Mouse (Mus musculus) MEL (cell line): ENCODE measurements at regions not wholly inside any gene's neighbourhood (a gene's known extent, or its start where the extent isn't known, plus 50 kb on each side); places are given as distances from the start of the nearest gene placed in this dataset.

ENCODE experiments used
- DNase-seq: peaks from one replicate; pipeline ENCODE4 v3.0.0; 2011; ENCODE audit warnings: low read depth, low spot score
- H3K27ac ChIP-seq: 2 replicates; pipeline ENCODE4 v1.5.1; 2012; ENCODE audit warnings: low read depth, mild to moderate bottlenecking, control low read depth, low read length, moderate library complexity; ENCODE audit not compliant: control insufficient read depth
- H3K27me3 ChIP-seq, 2 experiments: fragments of 150-350 bp in 1 of 2; sonication (generic) in 1 of 2; 2 replicates each; pipeline ENCODE4 v1.6.1; 2012; ENCODE audit warnings: low read length in 2 of 2, mild to moderate bottlenecking in 2 of 2, improper control_type of control experiment in 1 of 2, moderate library complexity in 1 of 2; ENCODE audit not compliant: insufficient read depth in 2 of 2, control insufficient read depth in 1 of 2
- H3K36me3 ChIP-seq, 2 experiments: 2 replicates each; pipeline ENCODE4 v1.6.1; 2012 to 2014; ENCODE audit warnings: low read length in 2 of 2, improper control_type of control experiment in 1 of 2, inconsistent platforms in 1 of 2, mild to moderate bottlenecking in 1 of 2; ENCODE audit not compliant: insufficient read depth in 2 of 2, control insufficient read depth in 1 of 2
- H3K4me1 ChIP-seq, 2 experiments: fragments of 150-350 bp in 1 of 2; sonication (generic) in 1 of 2; 2 replicates each; pipeline ENCODE4 v1.6.1; 2012; ENCODE audit warnings: low read length in 2 of 2, improper control_type of control experiment in 1 of 2, mild to moderate bottlenecking in 1 of 2; ENCODE audit not compliant: insufficient read depth in 2 of 2, control insufficient read depth in 1 of 2
- H3K4me3 ChIP-seq, 2 experiments: fragments of 150-350 bp in 1 of 2; sonication (generic) in 1 of 2; 2 replicates each; pipeline ENCODE4 v1.5.1; 2012; ENCODE audit warnings: low read depth in 2 of 2, low read length in 2 of 2, mild to moderate bottlenecking in 2 of 2, moderate library complexity in 2 of 2, control low read depth in 1 of 2, improper control_type of control experiment in 1 of 2; ENCODE audit not compliant: control insufficient read depth in 1 of 2, insufficient read depth in 1 of 2
- H3K79me2 ChIP-seq: 2 replicates; pipeline ENCODE4 v1.6.1; 2012; ENCODE audit warnings: mild to moderate bottlenecking, low read length, moderate library complexity; ENCODE audit not compliant: control insufficient read depth, poor library complexity, insufficient read depth
- H3K9ac ChIP-seq: 2 replicates; pipeline ENCODE4 v1.6.1; 2012; ENCODE audit warnings: low read depth, mild to moderate bottlenecking, control low read depth, low read length, moderate library complexity; ENCODE audit not compliant: control insufficient read depth, poor library complexity, severe bottlenecking
- H3K9me3 ChIP-seq: fragments of 150-350 bp; sonication (generic); replicated peaks from 2 replicates; pipeline ENCODE4 v1.6.1; 2012; ENCODE audit warnings: mild to moderate bottlenecking, low read length, improper control_type of control experiment, moderate library complexity; ENCODE audit not compliant: insufficient read depth
- BHLHE40 ChIP-seq: IDR thresholded peaks from 2 replicates; pipeline ENCODE4 v1.6.1; 2012; ENCODE audit warnings: low read depth, mild to moderate bottlenecking, inconsistent platforms, low read length, improper control_type of control experiment, borderline replicate concordance
- CHD2 ChIP-seq: IDR thresholded peaks from 2 replicates; pipeline ENCODE4 v1.6.1; 2011; ENCODE audit warnings: low read length, improper control_type of control experiment
- E2F4 ChIP-seq: IDR thresholded peaks from 2 replicates; pipeline ENCODE4 v1.6.1; 2011; ENCODE audit warnings: low read depth, low read length, improper control_type of control experiment, borderline replicate concordance
- GABPA ChIP-seq: IDR thresholded peaks from 2 replicates; pipeline ENCODE4 v1.6.1; 2012; ENCODE audit warnings: low read depth, mild to moderate bottlenecking, inconsistent platforms, low read length, improper control_type of control experiment, moderate library complexity
- JUND ChIP-seq: IDR thresholded peaks from 2 replicates; pipeline ENCODE4 v1.6.1; 2011; ENCODE audit warnings: low read depth, mild to moderate bottlenecking, improper control_type of control experiment, low read length
- KAT2A ChIP-seq: conservative IDR thresholded peaks from 2 replicates; pipeline ENCODE4 v1.6.1; 2012; ENCODE audit warnings: low read depth, low read length, improper control_type of control experiment, inconsistent platforms
- MAZ ChIP-seq: IDR thresholded peaks from 2 replicates; pipeline ENCODE4 v1.6.1; 2012; ENCODE audit warnings: low read depth, mild to moderate bottlenecking, inconsistent platforms, low read length, improper control_type of control experiment
- MYC ChIP-seq: IDR thresholded peaks from 2 replicates; pipeline ENCODE4 v1.6.1; 2011; ENCODE audit warnings: low read depth, mild to moderate bottlenecking, low read length, improper control_type of control experiment, moderate library complexity
- POLR2A ChIP-seq, 2 experiments: IDR thresholded peaks; 2 replicates each; pipeline ENCODE4 v1.6.1; 2011 to 2012; ENCODE audit warnings: low read length in 2 of 2, mild to moderate bottlenecking in 2 of 2, control low read depth in 1 of 2, improper control_type of control experiment in 1 of 2, low read depth in 1 of 2, moderate library complexity in 1 of 2; ENCODE audit not compliant: control insufficient read depth in 1 of 2, insufficient read depth in 1 of 2, poor library complexity in 1 of 2
- POLR2AphosphoS2 ChIP-seq: IDR thresholded peaks from 2 replicates; pipeline ENCODE4 v1.6.1; 2011; ENCODE audit warnings: low read length, improper control_type of control experiment
- POLR2AphosphoS5 ChIP-seq: IDR thresholded peaks from 2 replicates; pipeline ENCODE4 v1.6.1; 2012; ENCODE audit warnings: low read depth, borderline replicate concordance, mild to moderate bottlenecking, inconsistent platforms, low read length, moderate library complexity, mixed read lengths
- RCOR1 ChIP-seq: IDR thresholded peaks from 2 replicates; pipeline ENCODE4 v1.6.1; 2012; ENCODE audit warnings: low read depth, mild to moderate bottlenecking, inconsistent platforms, low read length, improper control_type of control experiment
- SIN3A ChIP-seq: IDR thresholded peaks from 2 replicates; pipeline ENCODE4 v1.6.1; 2012; ENCODE audit warnings: low read length, improper control_type of control experiment, inconsistent platforms
- TAL1 ChIP-seq: IDR thresholded peaks from 2 replicates; pipeline ENCODE4 v1.6.1; 2012; ENCODE audit warnings: mild to moderate bottlenecking, inconsistent platforms, low read length, moderate library complexity, mixed read lengths
- TBP ChIP-seq: IDR thresholded peaks from 2 replicates; pipeline ENCODE4 v1.8.0; 2011; ENCODE audit warnings: low read depth, low read length, improper control_type of control experiment
- TCF12 ChIP-seq: IDR thresholded peaks from 2 replicates; pipeline ENCODE4 v1.6.1; 2014; ENCODE audit warnings: low read depth, mild to moderate bottlenecking, inconsistent platforms, low read length, improper control_type of control experiment, moderate library complexity
- USF1 ChIP-seq: IDR thresholded peaks from 2 replicates; pipeline ENCODE4 v1.6.1; 2014; ENCODE audit warnings: low read depth, mild to moderate bottlenecking, inconsistent platforms, low read length, improper control_type of control experiment, moderate library complexity
- ZC3H11A ChIP-seq: IDR thresholded peaks from 2 replicates; pipeline ENCODE4 v1.6.1; 2012; ENCODE audit warnings: low read depth, mild to moderate bottlenecking, inconsistent platforms, low read length, improper control_type of control experiment
- ZMIZ1 ChIP-seq: IDR thresholded peaks from 2 replicates; pipeline ENCODE4 v1.6.1; 2012; ENCODE audit warnings: low read depth, mild to moderate bottlenecking, inconsistent platforms, low read length, improper control_type of control experiment, moderate library complexity
- ZNF384 ChIP-seq: IDR thresholded peaks from 2 replicates; pipeline ENCODE4 v1.6.1; 2012; ENCODE audit warnings: low read depth, mild to moderate bottlenecking, inconsistent platforms, low read length, improper control_type of control experiment

DNA sequence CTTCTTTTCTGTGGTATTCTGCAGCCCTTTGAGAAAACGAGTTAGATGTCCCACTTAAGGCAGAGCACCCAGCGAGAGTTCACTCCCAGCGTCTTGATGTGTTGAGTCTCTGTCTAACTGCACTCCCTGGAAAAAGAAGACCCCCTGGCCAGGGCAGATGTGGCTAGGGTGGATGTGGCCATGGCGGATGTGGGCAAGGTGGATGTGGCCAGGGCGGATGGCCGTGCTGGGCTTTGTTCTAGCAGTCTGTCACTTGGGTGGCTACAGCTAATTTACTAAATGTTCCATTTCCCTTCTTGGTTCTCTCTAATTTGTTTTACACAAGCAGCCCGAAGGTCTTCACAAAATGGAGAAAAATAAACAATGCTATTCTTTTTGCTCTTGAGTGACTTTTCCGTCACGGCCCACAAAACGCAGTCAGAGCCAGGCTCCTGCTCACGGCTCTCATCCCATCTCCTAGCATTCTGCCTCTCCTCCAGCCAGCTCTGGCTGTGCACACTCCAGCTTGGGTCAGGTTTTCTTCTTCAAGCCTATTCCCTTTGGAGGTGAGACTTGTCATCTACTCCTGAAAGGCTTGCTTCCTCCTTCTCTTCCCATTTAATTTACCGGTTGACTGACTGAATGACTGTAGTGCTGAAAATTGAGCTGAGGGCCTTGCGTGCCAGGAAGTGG is 173.4 kb upstream of the Ccdc122 start:
- H3K36me3 ChIP-seq, result no peaks in the 10 kb centered on the region
- no peaks in the 10 kb centered on the region for H3K79me2 ChIP-seq
- no peak overlapping the region for H3K4me3 ChIP-seq
- H3K4me1 ChIP-seq, result no peaks in the 10 kb centered on the region
- no peak overlapping the region for H3K27ac ChIP-seq
- TF ChIP-seq TAL1 (no peak), E2F4 (no peak), GABPA (no peak), MAZ (no peak), JUND (no peak), MYC (no peak), CHD2 (no peak), POLR2A (IDR thresholded peaks at IDR 0.05; ENCODE audit: control insufficient read depth in 1 of 2, insufficient read depth in 1 of 2, low read depth in 1 of 2, low read length in 2 of 2, poor library complexity in 1 of 2) (no peak), ZNF384 (no peak), SIN3A (no peak), KAT2A (no peak), ZMIZ1 (no peak), USF1 (no peak), TCF12 (no peak), POLR2AphosphoS2 (no peak), BHLHE40 (no peak), POLR2AphosphoS5 (no peak)
- H3K9me3 ChIP-seq, result no peaks in the 10 kb centered on the region
- DNase-seq, result no peak
- no peaks in the 10 kb centered on the region for H3K27me3 ChIP-seq
- no peak overlapping the region for H3K9ac ChIP-seq

DNA sequence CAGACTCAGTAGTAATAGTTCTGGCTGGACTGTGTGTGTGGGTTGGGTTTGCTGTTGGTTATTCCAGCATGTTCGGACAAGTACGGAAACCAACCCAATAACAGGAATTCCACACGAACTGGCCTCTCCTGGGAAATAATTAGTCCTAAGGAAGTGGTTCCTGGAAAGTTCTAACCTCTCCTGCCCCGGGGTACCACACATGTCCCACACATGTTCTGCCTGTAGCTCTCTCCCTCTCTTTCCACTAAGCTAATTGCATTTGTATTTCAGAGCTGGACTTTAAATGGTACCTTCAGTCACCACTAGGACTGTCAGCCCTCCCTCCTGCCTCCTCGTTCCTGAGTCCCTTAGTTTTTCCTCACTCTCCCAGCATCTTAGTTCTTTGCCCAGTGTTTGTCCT is 178.2 kb upstream of the Ccdc122 start:
- H3K4me3 ChIP-seq, result no peak overlapping the region
- H3K4me1 ChIP-seq, result no peaks in the 10 kb centered on the region
- no peak overlapping the region for H3K27ac ChIP-seq
- no peak overlapping the region for H3K9ac ChIP-seq
- no peaks in the 10 kb centered on the region for H3K36me3 ChIP-seq
- H3K9me3 ChIP-seq, result no peaks in the 10 kb centered on the region
- H3K27me3 ChIP-seq, result no peaks in the 10 kb centered on the region; a peak in 1 of 4 replicates
- H3K79me2 ChIP-seq, result no peaks in the 10 kb centered on the region
- no peak for TF ChIP-seq RCOR1
- no peak for TF ChIP-seq TCF12
- no peak for TF ChIP-seq TBP
- TF ChIP-seq ZC3H11A, result no peak
- no peak for DNase-seq
